Mouse (Mus musculus) limb, embryonic 10.5 days (tissue): ENCODE results near the gene Efnb3. TPM values are rescaled to one million over a fixed set of nuclear protein-coding genes. Genes with fewer than 3 reads are reported as not detected.

Source experiments
- DNase-seq: peaks from one replicate; pipeline ENCODE4 v3.0.0-alpha.2; 2017; ENCODE audit warnings: low spot score
- H3K27ac ChIP-seq: fragments of 300-500 bp; sonication (generic); 2 replicates; pipeline ENCODE4 v1.5.1; 2016; ENCODE audit warnings: mild to moderate bottlenecking
- H3K27me3 ChIP-seq: fragments of 300-500 bp; sonication (generic); 2 replicates; pipeline ENCODE4 v1.6.1; 2016; ENCODE audit warnings: low read depth, mild to moderate bottlenecking; ENCODE audit not compliant: poor library complexity, severe bottlenecking
- H3K36me3 ChIP-seq: fragments of 300-500 bp; sonication (generic); 2 replicates; pipeline ENCODE4 v1.6.1; 2016; ENCODE audit warnings: mild to moderate bottlenecking, moderate library complexity
- H3K4me1 ChIP-seq: fragments of 300-500 bp; sonication (generic); 2 replicates; pipeline ENCODE4 v1.6.1; 2016
- H3K4me3 ChIP-seq: fragments of 300-500 bp; sonication (generic); 2 replicates; pipeline ENCODE4 v1.5.1; 2016; ENCODE audit warnings: mild to moderate bottlenecking, moderate library complexity
- H3K9me3 ChIP-seq: fragments of 300-500 bp; sonication (generic); replicated peaks from 2 replicates; pipeline ENCODE4 v1.6.1; 2016; ENCODE audit warnings: mild to moderate bottlenecking
- WGBS: fragments of 180-500 bp; shearing (Covaris S2); methylation state at CpG from one replicate; pipeline ENCODE4 v1.1.7; 2016; 5-methylcytosine and 5-hydroxymethylcytosine counted together
- polyA plus RNA-seq: library from polyadenylated mRNA; unstranded; fragments of >200 nt; fragmentation: Nextera tagmentation; extraction: Ambion mirVana; gene quantifications from 2 replicates; pipeline ENCODE4 v1.2.1, GENCODE M21; 2016

Efnb3 gene
- polyA plus RNA-seq, 1 experiment from 2014 or later: 55.2 TPM

DNA sequence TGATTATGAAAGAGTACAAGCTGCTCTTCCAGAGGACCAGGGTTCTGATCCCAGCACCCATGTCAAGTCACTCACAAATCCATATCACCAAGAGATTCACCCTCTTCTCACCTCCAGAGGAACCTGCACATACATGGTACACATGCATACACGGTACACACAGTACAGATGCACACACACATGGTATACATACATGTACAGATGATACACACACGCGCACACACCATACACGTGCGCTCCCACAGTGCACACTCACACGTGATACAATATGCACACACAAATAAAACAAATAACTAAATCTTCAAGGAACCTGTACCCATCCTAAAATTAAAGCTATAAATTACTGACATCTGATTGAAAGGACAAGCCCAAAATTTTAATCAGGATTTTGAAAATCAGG lies 34.8 kb upstream of the Efnb3 start:
- WGBS: 96% methylated on average over 6 of the region's 6 CpGs
- H3K36me3 ChIP-seq: peaks cover 59% of the 10 kb centered on the region

DNA sequence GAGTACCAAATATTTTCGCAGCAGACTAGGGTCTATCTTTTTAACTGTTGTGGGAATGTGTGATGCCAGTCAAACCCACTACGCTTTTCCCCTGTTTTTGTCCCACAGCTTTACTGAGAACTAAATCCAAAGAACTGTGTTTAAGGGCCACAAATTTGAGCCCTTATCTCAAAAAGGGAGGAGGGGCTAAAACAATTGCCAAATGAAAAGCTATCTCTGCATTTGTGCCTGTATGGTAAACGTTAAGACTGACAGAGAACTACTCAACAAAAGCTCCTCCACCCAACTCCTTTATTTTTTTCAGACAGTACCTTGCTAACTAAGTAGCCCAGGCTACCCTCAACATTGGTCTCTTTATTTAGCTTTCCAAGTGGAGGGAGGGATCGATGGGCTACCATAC lies 32.8 kb upstream of the Efnb3 start:
- H3K9me3 ChIP-seq: no peaks in the 10 kb centered on the region
- WGBS: 87% methylated on average over 4 of the region's 4 CpGs
- H3K27ac ChIP-seq: no peak overlapping the region
- H3K4me1 ChIP-seq: no peaks in the 10 kb centered on the region
- H3K27me3 ChIP-seq: no peaks in the 10 kb centered on the region
- no peak overlapping the region for H3K4me3 ChIP-seq
- DNase-seq: no peak
- H3K36me3 ChIP-seq: peaks cover 79% of the 10 kb centered on the region

More for the DNA sequence above, 34.8 kb upstream of the Efnb3 start:
- no peak overlapping the region for H3K4me3 ChIP-seq
- DNase-seq: no peak
- peaks cover 7% of the 10 kb centered on the region for H3K4me1 ChIP-seq
- no peaks in the 10 kb centered on the region for H3K9me3 ChIP-seq
- H3K27me3 ChIP-seq: no peaks in the 10 kb centered on the region
- no peak overlapping the region for H3K27ac ChIP-seq

DNA sequence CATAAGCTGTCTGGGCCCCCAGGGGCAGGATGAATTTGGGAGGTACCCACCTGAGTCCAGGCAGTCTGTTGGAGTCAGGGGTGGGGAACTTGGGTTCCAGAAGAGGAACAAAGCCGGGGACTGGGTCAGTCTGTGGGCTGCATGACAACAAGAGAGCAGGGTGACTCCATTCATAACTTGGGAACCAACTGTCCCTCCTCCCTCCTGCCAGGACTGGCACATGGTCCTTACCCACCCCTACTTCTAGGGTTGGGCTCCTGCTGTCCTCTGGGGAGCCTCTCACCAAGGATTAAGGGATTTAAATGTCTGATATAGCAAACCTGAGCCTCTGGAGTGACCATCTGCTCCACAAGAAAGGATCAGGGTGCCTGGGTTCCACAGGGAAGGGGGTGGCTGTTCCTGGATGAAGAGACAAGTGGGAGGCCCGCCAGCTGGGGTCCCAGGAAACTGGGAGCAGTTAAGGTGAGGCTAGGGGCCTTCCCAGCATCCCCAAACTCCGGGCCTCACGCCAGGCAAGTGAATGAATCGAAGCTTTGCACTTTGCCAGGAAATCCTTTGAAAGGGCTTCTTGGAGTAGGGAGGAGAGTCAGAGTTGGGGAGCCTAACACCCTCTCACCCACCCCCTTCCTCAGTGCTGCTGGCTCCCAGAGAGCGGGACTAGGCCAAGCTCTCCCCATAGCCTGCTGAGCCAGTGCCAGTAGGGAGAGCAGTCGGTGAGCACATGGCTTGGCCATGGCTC lies 32.1 kb upstream of the Efnb3 start:
- WGBS: 86% methylated on average over 7 of the region's 7 CpGs
- DNase-seq: no peak
- no peak overlapping the region for H3K4me3 ChIP-seq

DNA sequence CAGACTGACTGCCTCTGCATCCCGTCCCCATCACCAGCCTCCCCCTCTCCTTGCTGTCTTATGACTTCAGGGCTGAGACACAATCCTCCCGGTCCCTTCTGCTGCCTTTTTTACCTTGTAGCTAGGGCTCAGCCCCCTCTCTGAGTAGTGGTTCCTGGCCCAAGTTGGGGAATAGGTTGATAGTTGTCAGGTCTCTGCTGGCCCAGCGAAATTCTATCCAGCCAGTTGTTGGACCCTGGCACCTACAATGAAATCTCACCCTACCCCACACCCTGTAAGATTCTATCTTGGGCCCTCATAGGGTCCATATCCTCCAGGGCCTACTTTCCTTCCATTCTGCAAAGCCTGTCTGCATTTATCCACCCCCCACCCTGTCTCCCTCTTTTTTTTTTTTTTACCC lies 31.4 kb upstream of the Efnb3 start:
- 80% methylated on average over 3 of the region's 3 CpGs for WGBS
- no peak overlapping the region for H3K27ac ChIP-seq
- H3K4me1 ChIP-seq: no peaks in the 10 kb centered on the region
- no peak for DNase-seq
- peaks cover 93% of the 10 kb centered on the region for H3K36me3 ChIP-seq
- H3K4me3 ChIP-seq: no peak overlapping the region
- H3K27me3 ChIP-seq: no peaks in the 10 kb centered on the region
- no peaks in the 10 kb centered on the region for H3K9me3 ChIP-seq

More for the DNA sequence above, 32.1 kb upstream of the Efnb3 start:
- peaks cover 87% of the 10 kb centered on the region for H3K36me3 ChIP-seq
- no peak overlapping the region for H3K27ac ChIP-seq
- no peaks in the 10 kb centered on the region for H3K9me3 ChIP-seq
- no peaks in the 10 kb centered on the region for H3K4me1 ChIP-seq
- no peaks in the 10 kb centered on the region for H3K27me3 ChIP-seq

DNA sequence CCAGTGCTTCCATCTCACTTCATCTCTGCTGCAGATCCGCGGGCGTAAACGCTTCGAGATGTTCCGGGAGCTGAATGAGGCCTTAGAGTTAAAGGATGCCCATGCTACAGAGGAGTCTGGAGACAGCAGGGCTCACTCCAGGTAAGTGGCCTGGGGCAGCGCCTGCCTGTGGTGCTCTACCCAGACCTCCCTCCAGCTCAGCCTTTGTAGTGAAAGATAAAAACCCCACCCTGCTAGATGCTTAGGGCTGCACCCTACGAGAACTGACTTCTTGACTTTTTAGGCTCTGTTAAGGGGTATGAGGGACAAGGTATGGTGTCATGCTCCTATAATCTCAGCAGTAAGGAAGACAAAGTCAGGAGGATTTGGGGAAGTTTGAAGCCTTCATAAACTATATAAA lies 30.6 kb upstream of the Efnb3 start:
- Histone ChIP-seq H3K27me3 (no peaks in the 10 kb centered on the region), H3K27ac (no peak overlapping the region), H3K4me1 (no peaks in the 10 kb centered on the region), H3K36me3 (peaks cover 98% of the 10 kb centered on the region), H3K4me3 (no peak overlapping the region), H3K9me3 (no peaks in the 10 kb centered on the region)
- WGBS: 94% methylated on average over 8 of the region's 8 CpGs
- DNase-seq: no peak

DNA sequence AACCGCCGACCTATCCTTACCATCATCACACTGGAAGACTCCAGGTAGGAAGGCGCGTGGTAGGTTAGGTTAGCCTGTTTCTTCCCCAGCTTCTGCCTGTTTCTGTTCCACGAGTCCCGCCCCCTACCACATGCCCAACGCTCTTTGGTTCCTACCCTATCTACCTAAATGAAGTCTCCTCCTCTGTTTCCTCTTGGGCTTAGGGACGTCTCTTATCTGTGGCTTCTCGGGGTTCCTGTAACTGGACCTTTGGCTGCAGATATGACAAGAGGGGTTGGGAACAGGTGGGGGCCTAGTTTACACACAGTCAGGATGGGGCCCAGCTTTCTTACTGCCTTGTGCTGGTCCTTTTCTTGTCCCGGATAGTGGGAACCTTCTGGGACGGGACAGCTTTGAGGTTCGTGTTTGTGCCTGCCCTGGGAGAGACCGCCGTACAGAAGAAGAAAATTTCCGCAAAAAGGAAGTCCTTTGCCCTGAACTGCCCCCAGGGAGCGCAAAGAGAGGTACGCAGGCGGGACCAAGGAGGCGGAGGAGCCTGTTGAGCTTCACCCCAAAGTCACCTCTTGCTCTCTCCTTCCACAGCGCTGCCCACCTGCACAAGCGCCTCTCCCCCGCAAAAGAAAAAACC lies 29.3 kb upstream of the Efnb3 start:
- DNase-seq: no peak
- Histone ChIP-seq H3K9me3 (no peaks in the 10 kb centered on the region), H3K27ac (no peak overlapping the region; the same call in 1 of the 2 replicates), H3K4me1 (no peaks in the 10 kb centered on the region), H3K4me3 (no peak overlapping the region), H3K36me3 (peaks cover 97% of the 10 kb centered on the region), H3K27me3 (no peaks in the 10 kb centered on the region)
- WGBS: 94% methylated on average over 22 of the region's 22 CpGs

DNA sequence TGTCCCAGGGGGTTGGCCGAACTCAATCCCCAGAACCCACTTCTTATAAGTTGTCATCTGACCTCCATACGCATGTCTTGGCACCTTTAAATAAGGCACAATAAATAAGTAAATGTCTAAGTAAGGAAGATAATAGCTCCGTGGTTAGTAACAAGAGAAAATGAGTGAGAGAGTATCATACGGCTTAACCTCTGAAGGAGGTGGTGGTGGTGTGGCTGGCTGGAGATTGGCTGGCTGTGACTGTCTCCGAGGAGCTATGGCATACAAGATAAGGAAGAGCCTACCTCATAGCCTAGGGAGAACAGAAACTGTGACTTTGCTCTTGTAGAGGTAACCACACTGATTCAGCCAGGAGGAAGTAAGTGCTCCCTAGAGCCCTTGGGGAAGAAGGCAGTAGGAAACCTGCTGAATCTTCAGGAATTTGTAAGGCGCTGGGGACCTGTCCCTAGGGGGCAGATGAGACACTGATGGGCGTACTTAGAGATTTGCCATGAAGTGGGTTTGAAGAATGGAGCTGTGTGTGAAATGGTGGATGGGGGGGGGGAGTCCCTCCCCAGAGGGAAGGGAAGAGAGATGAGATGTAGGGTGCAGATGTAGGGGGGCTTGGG lies 25.8 kb upstream of the Efnb3 start:
- no peak for DNase-seq
- peaks cover 11% of the 10 kb centered on the region for H3K4me1 ChIP-seq
- no peak overlapping the region for H3K4me3 ChIP-seq
- H3K9me3 ChIP-seq: no peaks in the 10 kb centered on the region
- H3K27ac ChIP-seq: no peak overlapping the region
- peaks cover 84% of the 10 kb centered on the region for H3K36me3 ChIP-seq
- no peaks in the 10 kb centered on the region for H3K27me3 ChIP-seq
- 83% methylated on average over 7 of the region's 7 CpGs for WGBS

DNA sequence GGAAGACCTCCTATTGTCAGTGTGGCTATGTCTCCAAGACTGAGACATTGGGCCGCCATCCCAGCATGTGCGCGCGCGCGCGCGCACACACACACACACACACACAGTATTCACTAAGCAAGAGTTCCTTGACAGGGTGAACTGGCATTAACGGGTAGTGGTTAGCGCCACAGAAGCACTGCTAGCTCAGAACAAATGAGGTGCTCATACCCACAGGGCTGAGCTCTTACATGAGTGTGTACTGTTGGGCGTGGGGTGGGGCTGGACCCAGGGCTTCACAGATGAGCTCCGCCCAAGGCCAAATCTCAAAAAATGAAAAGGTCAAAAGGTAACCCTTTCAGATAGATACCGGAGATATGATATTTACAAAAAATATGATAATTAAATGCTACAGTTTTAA lies 24.9 kb upstream of the Efnb3 start:
- 96% methylated on average over 13 of the region's 13 CpGs for WGBS
- DNase-seq: no peak
- H3K4me1 ChIP-seq: peaks cover 11% of the 10 kb centered on the region
- peaks cover 75% of the 10 kb centered on the region for H3K36me3 ChIP-seq
- no peak overlapping the region for H3K27ac ChIP-seq
- H3K9me3 ChIP-seq: no peaks in the 10 kb centered on the region
- no peak overlapping the region for H3K4me3 ChIP-seq
- H3K27me3 ChIP-seq: no peaks in the 10 kb centered on the region

DNA sequence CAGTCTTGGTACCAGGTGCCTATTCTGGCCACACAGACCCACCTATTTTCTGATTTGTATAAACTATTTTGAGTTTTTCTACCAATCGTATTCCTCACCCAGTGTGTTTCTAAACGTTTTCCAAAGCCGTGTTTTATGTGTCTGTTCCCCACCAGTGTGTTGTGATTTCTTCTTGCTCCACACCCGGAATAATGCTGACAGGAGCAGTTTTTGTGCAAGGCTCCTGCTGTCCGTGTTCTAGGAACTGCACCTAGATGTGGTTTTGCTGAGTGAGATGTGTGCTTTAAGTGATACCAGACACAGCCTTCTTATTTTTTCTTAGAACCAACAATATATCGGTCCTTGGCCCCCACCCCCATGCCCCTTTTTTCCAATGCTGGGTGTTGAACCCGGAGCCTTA lies 24.0 kb upstream of the Efnb3 start:
- DNase-seq: no peak
- Histone ChIP-seq H3K36me3 (peaks cover 66% of the 10 kb centered on the region), H3K27me3 (no peaks in the 10 kb centered on the region), H3K9me3 (no peaks in the 10 kb centered on the region), H3K4me1 (peaks cover 16% of the 10 kb centered on the region), H3K4me3 (no peak overlapping the region), H3K27ac (no peak overlapping the region)
- WGBS: 91% methylated on average over 7 of the region's 7 CpGs

DNA sequence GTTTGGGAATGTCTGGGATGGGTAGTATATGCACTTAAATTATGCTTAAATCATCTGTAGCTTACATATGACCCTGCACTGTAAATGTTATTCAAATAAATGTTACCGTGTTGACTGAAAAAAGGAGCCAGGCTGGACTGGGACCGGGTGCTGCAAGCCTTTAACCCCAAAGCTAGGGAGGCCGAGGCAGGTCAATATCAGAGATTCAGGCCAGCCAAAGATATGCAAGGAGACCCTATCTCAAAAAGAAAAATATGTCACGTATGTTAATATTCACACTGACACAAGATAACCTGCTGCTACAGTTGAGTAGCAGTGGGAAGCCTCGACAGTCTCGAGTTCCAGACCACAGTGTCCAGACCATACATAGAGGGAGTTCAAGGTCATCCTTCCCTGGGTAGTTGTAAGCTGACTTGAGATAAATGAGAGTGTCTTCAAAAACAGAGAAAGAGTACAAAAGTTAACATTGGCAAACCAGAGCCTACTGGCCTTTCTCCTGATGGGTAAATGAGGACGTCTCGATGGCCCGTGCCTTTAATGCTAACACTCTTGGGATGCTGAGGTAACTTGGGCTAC lies 22.3 kb upstream of the Efnb3 start:
- peak overlapping the region; percentile 95; the same call in 1 of the 2 replicates for H3K27ac ChIP-seq

DNA sequence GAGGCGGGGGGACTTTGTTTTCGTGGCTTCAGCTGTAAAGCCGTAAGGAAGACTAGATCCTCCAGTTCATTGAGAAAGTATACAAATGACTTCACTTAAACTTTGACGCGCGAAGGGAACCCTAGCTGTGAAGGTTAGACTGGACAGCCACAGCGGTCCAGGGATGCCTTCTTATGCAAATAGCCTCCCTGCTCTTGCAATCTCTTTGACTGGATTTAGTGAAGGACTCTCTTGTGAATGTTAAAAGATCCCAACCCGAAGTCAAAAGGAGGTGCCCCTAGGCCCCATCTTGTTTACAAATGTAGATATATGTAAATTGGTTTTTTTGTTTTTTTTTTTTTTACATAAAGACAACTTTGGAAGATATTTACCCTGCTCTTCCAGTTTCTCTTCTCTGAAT lies 21.8 kb upstream of the Efnb3 start:
- Histone ChIP-seq H3K9me3 (no peaks in the 10 kb centered on the region), H3K27me3 (no peaks in the 10 kb centered on the region), H3K27ac (peak overlapping the region; percentile 95), H3K4me3 (peak overlapping the region; percentile 71), H3K4me1 (peaks cover 35% of the 10 kb centered on the region), H3K36me3 (peaks cover 49% of the 10 kb centered on the region)
- DNase-seq: no peak
- 2% methylated on average over 8 of the region's 8 CpGs for WGBS

More for the DNA sequence above, 22.3 kb upstream of the Efnb3 start:
- H3K9me3 ChIP-seq: no peaks in the 10 kb centered on the region
- no peak for DNase-seq
- no peaks in the 10 kb centered on the region for H3K27me3 ChIP-seq
- peak overlapping the region; percentile 71 for H3K4me3 ChIP-seq
- H3K4me1 ChIP-seq: peaks cover 30% of the 10 kb centered on the region
- peaks cover 49% of the 10 kb centered on the region for H3K36me3 ChIP-seq
- WGBS: 75% methylated on average over 9 of the region's 9 CpGs

DNA sequence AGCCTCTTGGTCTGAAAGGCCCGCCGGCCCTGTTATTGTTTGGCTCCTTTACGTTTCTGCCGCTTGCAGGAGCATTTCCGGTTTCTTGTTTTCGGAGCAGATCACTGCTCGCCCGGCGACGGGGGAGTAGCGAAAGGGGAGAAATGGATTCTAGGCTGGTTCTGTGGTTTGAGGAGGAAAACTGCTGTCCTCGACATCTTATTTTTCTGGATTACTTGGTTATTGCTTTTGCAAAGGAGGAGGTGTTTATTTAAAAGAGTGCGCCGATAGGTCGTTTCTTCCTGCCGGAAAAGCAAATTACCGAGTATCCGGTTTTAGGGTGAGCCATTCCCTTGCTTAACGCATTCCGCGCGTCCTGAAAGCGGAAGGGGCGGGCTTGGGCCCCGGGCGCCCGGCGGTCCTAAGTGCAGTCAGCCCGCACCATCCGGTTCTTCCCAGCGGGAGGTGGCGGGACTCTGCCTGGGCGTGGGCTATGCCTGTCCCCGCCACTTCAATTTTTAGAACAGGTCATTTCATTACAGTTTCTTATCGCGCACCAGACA lies 21.2 kb upstream of the Efnb3 start:
- Histone ChIP-seq H3K4me1 (peaks cover 36% of the 10 kb centered on the region), H3K27me3 (no peaks in the 10 kb centered on the region), H3K36me3 (peaks cover 48% of the 10 kb centered on the region), H3K9me3 (no peaks in the 10 kb centered on the region), H3K27ac (peak overlapping the region; percentile 95), H3K4me3 (peak overlapping the region; percentile 71)
- DNase-seq: peak; percentile 96
- under 1% methylated on average over 36 of the region's 36 CpGs for WGBS
